Comparison of ENCODE assay signal across 9 mouse cellular contexts in the genomic region with DNA sequence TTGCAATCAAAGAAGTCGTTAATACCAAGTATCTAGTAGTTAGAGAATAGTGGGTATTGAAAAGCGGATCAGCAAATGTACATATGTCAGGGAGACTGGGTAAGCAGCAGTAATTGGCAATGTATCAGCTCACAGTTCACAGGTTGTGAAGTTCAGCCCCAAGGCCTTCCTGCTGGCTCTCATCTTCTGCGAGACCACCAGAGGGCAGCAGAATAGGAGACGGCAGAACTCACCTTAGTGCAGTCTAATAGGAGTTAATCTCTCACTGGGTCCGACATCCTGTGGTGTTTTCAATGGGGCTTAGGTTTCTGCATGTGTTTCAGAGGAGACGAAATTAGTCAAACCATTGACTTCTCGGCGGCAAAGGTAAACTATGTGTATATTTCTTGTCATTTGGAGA. TPM values are rescaled to one million over a fixed set of nuclear protein-coding genes. Genes with fewer than 3 reads are reported as not detected.
A peak's percentile ranks its signal among the peaks of the same experiment; 100 is the strongest.
DNase-seq lines count a peak whose midpoint lies in the region; ATAC-seq and TF ChIP-seq lines count a peak whose summit lies in the region.
"Had no signal": no experiment of that assay in that cellular context is flagged by ENCODE, and none has a peak within 500 bp of the region (broad histone marks: within the 10 kb centered on the region; RNA-seq: fewer than 3 reads in every experiment).

No protein-coding gene starts in this region.

- no peak for ATAC-seq in CD4-positive, CD25-positive, alpha-beta regulatory T cell, adult 4 months
- ATAC-seq in intestine, embryonic 15.5 days, result no peak

- DNase-seq in CD4-positive, CD25-positive, alpha-beta regulatory T cell, adult 2 months (ENCODE audit: low read depth, low spot score), result peak; percentile 8
- DNase-seq in layer of hippocampus, adult 2 months (ENCODE audit: low spot score in 2 of 2), result no peak
- no peak for DNase-seq in layer of hippocampus, adult 11-12 months (ENCODE audit: low spot score)
- peak; percentile 24 for DNase-seq in forelimb bud, embryonic 11.5 days (ENCODE audit: low read depth, low spot score)
- DNase-seq in gastrocnemius, postnatal 25 days, result no peak

- 36% methylated on average over 8 of the region's 8 CpGs for WGBS in intestine, embryonic 15.5 days

- H3K9me3 ChIP-seq in E14TG2a.4 (ENCODE audit: low read length), result no peaks in the 10 kb centered on the region
- H3K9me3 ChIP-seq in intestine, embryonic 15.5 days, result no peaks in the 10 kb centered on the region

- TF ChIP-seq CTCF in layer of hippocampus, adult 2 months (conservative IDR thresholded peaks at IDR 0.05), result peak; percentile 71
- TF ChIP-seq CTCF in E14TG2a.4 (conservative IDR thresholded peaks at IDR 0.05; ENCODE audit: low read length), result peak; percentile 62

- H3K4me2 ChIP-seq in intestine, embryonic 15.5 days (replicated peaks), result no peak overlapping the region

- no peaks in the 10 kb centered on the region for H3K36me3 ChIP-seq in E14TG2a.4 (ENCODE audit: insufficient read depth, low read length)
- H3K36me3 ChIP-seq in intestine, embryonic 15.5 days, result no peaks in the 10 kb centered on the region

- H3K4me3 ChIP-seq in layer of hippocampus, adult 2 months, result no peak overlapping the region
- no peak overlapping the region for H3K4me3 ChIP-seq in E14TG2a.4 (replicated peaks; ENCODE audit: low read length)
- no peak overlapping the region for H3K4me3 ChIP-seq in intestine, embryonic 15.5 days (replicated peaks)

- no peak overlapping the region for H3K27ac ChIP-seq in layer of hippocampus, adult 2 months
- no peak overlapping the region for H3K27ac ChIP-seq in intestine, embryonic 15.5 days
- H3K27ac ChIP-seq: macrophage had no signal

- H3K27me3 ChIP-seq in E14TG2a.4 (ENCODE audit: insufficient read depth, low read length), result no peaks in the 10 kb centered on the region
- no peaks in the 10 kb centered on the region for H3K27me3 ChIP-seq in intestine, embryonic 15.5 days (replicated peaks)

- H3K9ac ChIP-seq in intestine, embryonic 15.5 days, result no peak overlapping the region

- no peaks in the 10 kb centered on the region for H3K4me1 ChIP-seq in E14TG2a.4 (replicated peaks; ENCODE audit: low read depth, low read length)
- no peaks in the 10 kb centered on the region for H3K4me1 ChIP-seq in intestine, embryonic 15.5 days (replicated peaks)

RNA-seq across cellular contexts. Expression of a gene that starts 46.7 kb away (rescaled TPM):
- under 1 TPM; 0.09 to 0.20 TPM for polyA plus RNA-seq in CD4-positive, CD25-positive, alpha-beta regulatory T cell, adult 4 months (2017; shearing (Covaris generic))
- total RNA-seq in layer of hippocampus, adult 2 months (2021), result under 1 TPM; 0.95 to 0.96 TPM
- 10.6 and 11.0 TPM in 2 replicates for polyA plus RNA-seq in intestine, embryonic 15.5 days (2015; fragmentation: Nextera tagmentation; extraction: Ambion mirVana)
- total RNA-seq in gastrocnemius, postnatal 25 days (2021), result 10 to 100 TPM; 13.2 to 17.9 TPM
- polyA plus RNA-seq: macrophage had no signal

Comparison
In these comparisons a context has a peak if more than half of its experiments do, and no peak if none do; other contexts are left out.
1. DNase-seq: peak in CD4-positive, CD25-positive, alpha-beta regulatory T cell, adult 2 months (single experiment) and forelimb bud, embryonic 11.5 days (single experiment); none in layer of hippocampus, adult 2 months (0 of 2), layer of hippocampus, adult 11-12 months (single experiment) and gastrocnemius, postnatal 25 days (single experiment).
2. RNA of a gene that starts 46.7 kb away (total RNA-seq): 13.2 to 17.9 TPM in gastrocnemius, postnatal 25 days; 0.95 to 0.96 TPM in layer of hippocampus, adult 2 months; every median in the first group is over 4 times any median in the second.